Mouse (Mus musculus): Measurements from ENCODE around the gene Fam71a.

GRCm38 (mm10) chr1:191131692-191132091, 32.9 kb downstream of the Fam71a start:
- no peak for TF ChIP-seq CTCF (IDR thresholded peaks at IDR 0.05; ENCODE audit: insufficient read depth, low read length)
- TF ChIP-seq POLR2A (IDR thresholded peaks at IDR 0.05; ENCODE audit: borderline replicate concordance, extremely low read depth, low read depth, low read length): no peak

All from lung, adult 2 months (tissue).